Mouse (Mus musculus) cortical plate, adult 2 months (tissue): Measurements from ENCODE around the gene Pard3b.

Experiments used
- CTCF ChIP-seq: fragments of 200-500 bp; IDR thresholded peaks from 2 replicates; pipeline ENCODE4 v1.5.1; 2011; ENCODE audit warnings: mild to moderate bottlenecking, control low read depth, low read length; ENCODE audit not compliant: insufficient read depth; ENCODE audit errors: extremely low read depth
- POLR2A ChIP-seq: fragments of 200-500 bp; IDR thresholded peaks from 2 replicates; pipeline ENCODE4 v1.6.1; 2011; ENCODE audit warnings: mild to moderate bottlenecking, low read length, control low read depth; ENCODE audit not compliant: insufficient read depth; ENCODE audit errors: extremely low read depth

DNA sequence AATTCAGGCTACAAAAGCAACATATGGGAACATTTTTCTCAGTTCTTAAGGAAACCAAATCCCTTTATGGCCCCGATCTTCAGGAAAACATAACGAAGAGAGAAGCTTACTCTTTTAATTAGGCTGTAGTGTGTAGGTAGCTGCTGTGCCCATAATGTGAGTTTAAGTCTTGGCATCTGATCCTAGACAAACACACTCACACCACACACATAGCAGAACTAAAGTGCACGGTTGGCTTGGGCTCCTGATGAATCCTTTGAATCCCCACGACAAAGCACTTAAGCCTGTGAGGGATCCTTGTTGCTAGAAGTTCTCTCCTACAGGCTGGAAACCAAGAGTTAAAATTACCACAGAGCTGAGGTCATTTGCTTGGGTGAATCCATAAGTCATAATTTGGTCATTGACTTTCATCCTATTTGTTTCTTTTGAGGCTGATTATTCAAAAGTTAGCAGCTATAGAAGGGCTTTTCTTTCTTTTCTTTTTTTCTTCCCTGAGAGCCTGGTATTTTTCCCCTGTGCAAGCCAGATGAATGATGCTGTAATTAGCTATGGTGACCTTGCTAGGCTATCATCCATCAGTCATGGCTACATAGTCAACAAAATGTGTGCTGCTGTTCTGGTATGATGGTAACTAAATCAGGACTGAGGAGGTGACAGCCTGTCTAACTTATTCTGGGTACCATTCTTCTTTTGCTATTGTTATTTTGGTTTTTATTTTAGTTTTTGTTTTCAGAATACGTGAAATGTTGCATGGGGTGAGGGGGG lies 378.1 kb downstream of the Pard3b start:
- TF ChIP-seq CTCF (no peak), POLR2A (no peak)
